Mouse (Mus musculus) lung, postnatal 14 days (tissue): ENCODE results near the gene Rpp30.
A peak's percentile ranks its signal among the peaks of the same experiment; 100 is the strongest.

Experiments used
- DNase-seq: peaks from one replicate; pipeline ENCODE4 v3.0.0; 2021

Gene Rpp30

DNA sequence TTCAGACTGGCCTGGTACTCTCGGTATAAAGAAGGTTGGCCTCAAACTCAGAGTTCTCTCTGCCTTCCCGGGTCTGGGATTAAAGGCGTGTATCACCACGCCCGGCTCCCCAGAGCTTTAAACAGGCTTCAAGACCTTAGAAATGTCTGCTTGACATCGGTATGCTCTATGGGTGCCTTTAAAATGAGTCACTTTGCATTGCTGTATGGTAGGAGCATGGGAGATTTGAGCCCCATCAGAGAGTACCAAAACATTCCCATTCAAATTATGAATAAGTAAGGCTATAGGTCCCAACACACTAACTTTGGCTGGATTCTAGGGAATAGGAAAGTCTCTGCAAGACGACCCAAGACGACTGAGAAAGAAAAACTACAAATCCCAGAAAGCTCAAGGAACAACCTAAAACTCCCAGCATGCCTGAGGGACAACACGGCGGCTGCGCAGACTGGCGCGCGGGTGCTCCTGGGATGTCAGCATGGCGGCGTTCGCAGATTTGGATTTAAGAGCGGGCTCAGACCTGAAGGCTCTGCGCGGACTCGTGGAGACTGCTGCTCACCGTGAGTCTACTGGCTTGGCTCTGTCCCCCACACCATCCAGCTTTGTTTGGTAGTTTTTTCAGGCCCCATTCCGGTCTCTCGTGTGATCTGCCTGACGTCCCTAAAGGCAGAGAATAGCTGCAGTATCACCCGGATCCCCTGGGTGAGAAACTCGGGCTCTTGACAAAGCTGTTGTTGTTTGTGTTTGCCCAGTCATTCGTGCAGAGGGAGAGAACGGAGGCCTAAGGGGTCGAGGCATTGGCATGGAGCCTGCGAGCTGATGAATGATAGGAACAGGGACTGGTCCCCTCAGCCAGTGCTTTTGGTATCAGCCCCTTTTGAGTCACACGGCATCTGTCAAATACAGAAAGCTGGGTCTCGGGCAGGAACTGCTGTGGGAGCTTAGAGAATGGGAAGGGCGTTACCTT, at the start of gene Rpp30:
Rpp30 (plus strand) TSS at position 455 of the 964 bp plus-strand sequence.
- peak; percentile 85 for DNase-seq

DNA sequence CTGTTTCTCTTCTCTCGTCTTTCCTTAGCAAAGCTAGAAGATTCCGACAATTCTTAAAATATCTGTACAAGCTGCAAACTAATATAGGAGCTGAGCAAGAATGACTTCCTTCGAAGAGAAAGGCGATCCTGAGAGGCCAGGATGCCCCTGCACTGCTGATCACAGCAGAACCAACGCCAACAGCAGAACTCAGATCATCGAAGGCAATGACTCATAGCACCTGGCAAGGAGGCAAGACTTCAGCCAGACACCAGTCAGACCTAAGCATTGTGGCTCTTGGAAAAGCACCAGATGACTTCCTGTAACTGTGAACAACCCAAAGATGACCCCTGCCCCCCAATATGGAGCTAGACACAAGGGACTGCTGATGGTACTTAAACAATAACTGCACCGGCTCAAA, 37.5 kb upstream of the Rpp30 start:
- no peak for DNase-seq

- no peak for DNase-seq
Observed at GRCm38 (mm10) chr19:36056502-36057221, 26.9 kb upstream of the Rpp30 start.

- DNase-seq, result peak; percentile 8
Observed at GRCm38 (mm10) chr19:36057231-36057811, 26.2 kb upstream of the Rpp30 start, which contains the start of gene Htr7. Gene Htr7 (minus strand): TSS chr19:36057507.

DNA sequence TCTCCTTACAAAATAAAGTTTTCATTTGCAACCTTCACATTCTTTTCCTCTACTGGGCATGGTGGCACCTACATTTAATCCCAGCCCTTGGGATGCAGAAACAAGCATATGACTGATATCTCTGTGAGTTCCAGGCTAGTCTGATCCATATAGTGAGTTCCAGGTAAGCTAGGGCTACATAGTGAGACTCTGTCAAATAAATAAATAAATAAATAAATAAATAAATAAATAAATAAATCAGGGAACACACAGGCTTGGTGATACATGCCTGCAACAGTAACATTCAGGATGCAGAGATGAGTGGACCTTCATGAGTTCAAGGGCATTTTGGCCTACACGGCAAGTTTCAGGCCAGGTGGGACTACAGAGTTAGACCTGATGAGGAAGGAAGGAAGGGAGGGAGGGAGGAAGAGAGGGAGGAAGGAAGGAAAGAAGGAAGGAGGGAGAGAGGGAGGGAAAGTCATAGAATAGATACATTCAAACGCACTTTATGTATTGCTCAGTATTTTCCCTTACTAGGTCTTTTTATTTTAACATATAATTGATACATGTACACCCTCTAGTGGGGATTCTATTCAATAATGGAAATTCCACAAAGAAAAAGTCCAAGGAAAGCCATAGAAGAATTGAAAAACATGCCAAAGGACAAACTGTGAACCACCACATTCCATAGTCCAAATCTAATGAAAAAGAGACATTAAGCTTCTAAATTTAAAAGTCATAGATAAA, 20.6 kb upstream of the Rpp30 start:
- DNase-seq, result no peak

GRCm38 (mm10) chr19:36082606-36083261, 782 bp upstream of the Rpp30 start:
- DNase-seq, result peak; percentile 46

- DNase-seq, result no peak
Observed at GRCm38 (mm10) chr19:36090781-36091180, 7.3 kb downstream of the Rpp30 start.

GRCm38 (mm10) chr19:36097194-36097593, 13.7 kb downstream of the Rpp30 start:
- DNase-seq, result no peak

DNA sequence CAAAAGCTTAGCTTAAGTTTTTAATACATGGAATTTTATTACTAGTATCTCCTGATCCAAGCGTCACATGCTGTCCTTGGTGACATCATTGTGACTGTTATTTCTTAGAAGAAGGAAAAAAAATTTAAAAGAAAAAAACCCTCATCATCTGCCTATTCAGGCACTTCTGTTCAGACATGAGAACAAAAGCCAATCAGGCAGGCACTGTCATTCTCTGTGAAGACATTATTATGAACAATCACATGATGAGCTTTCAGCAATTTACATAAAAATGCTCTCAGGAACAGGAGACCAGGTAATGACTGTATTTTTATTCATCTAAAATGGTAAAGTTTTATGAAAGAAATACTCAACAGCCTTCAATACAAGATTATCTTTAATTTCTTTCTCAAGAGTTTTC, 14.7 kb downstream of the Rpp30 start:
- no peak for DNase-seq

- DNase-seq, result no peak
Observed at GRCm38 (mm10) chr19:36098916-36099315, 15.4 kb downstream of the Rpp30 start.

- DNase-seq, result no peak
Observed at GRCm38 (mm10) chr19:36103909-36104308, 20.4 kb downstream of the Rpp30 start.

DNA sequence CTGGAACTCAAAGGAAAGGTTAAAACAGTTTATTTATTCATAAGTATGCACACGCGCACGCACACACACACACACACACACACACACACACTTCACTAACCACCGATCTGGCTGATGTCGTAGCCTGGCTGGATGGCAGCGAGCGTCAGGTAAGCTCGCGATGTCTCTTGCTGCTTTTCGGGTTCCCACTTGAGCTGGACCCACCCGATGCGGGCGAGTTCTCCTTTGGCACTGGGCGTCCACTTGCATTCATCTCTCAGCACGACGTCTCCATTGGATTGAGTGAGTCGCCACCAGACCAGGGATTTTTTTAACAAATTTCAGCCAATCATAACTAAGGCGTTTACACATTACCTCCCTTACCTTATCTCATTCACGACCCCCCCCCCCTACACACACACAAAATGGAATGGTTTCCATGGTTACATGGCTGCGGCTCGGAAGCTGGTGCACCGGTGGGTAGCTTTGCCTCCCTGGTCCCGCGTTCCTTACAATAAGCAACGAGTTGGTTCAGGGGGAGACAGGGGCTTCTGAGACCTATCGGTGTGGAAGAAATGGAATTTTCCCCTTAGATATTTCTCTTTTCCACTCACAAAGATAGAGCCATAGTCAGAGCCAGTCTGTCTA, 25.9 kb downstream of the Rpp30 start:
- DNase-seq, result no peak

DNA sequence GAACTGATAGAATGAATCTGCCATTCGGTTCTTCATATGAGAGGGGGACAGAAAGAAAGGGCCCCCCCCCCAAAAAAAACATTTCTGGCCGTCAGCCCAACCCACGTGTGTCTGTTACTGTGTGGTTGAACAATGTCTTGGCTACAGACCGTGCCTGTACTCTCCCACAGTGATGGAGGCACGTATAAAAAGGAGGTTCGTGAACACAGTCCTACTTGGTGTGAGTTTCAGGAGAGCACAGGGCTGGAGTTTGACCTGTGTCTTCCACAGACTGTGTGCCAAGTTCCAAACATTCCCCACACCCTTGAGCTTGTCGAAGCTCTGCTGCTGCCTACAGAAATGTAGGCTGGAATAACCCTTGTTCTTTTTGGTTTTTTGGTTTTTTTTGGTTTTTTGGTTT, 26.9 kb downstream of the Rpp30 start:
- DNase-seq, result no peak

- no peak for DNase-seq
Observed at GRCm38 (mm10) chr19:36111054-36111895, 27.8 kb downstream of the Rpp30 start.

GRCm38 (mm10) chr19:36112007-36112406, 28.5 kb downstream of the Rpp30 start:
- DNase-seq, result no peak

DNA sequence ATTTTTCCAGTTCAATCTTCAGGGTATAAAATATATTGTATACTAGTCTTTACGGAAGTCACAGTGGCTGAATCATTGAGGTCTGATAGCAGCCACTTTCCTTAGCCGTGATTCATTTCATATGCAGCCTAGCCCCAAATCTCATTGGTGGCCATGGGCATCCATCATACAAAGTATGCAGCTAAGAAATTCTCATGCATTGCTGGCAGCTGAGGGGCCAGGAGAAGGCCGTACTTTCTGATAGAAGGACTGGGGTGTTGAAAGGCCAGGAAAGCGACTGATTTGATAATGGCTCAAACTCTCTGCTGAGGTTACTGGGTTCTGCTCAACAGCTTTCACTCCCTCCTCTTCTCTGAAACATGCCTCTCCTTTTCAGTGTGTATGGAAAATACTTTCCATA, 32.7 kb downstream of the Rpp30 start:
- no peak for DNase-seq

- DNase-seq, result no peak
Observed at GRCm38 (mm10) chr19:36119219-36119618, 35.7 kb downstream of the Rpp30 start.

GRCm38 (mm10) chr19:36119783-36120471, 36.4 kb downstream of the Rpp30 start, which contains the start of gene Ankrd1:
Gene Ankrd1 (minus strand): TSS chr19:36120099.
- DNase-seq, result no peak

DNA sequence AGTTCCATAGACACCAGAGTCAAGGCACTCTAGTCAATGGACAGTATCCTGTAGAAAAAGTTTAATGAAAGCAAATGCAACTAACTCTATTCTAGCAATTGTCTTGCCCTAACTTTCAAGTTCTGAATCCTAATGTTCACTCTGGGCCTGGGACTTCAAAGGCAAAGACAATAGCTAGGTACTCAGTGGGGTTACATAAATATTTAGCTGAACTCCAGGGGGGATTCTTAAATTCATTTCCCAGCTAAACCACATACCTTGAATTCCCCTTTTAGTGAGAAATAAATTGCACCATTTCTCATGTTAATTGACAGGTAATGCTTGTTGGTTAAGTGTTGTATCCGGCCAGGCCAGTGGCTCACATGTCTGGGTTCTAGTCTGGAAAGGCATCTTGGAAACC, 40.7 kb downstream of the Rpp30 start:
- no peak for DNase-seq

DNA sequence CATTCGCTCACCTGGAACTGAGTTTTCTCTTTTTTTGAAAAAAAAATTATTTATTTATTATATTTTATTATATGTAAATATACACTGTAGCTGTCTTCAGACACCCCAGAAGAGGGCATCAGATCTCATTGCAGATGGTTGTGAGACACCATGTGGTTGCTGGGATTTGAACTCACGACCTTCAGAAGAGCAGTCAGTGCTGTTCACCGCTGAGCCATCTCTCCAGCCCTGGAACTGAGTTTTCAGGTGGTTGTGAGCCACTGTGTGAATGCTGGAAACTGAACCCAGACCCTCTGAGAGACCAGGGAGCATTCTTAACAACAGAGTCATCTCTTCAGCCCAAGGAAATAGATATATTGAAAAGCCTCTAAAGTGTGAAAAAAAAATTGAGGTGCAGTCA, 44.9 kb downstream of the Rpp30 start:
- no peak for DNase-seq
